Mouse (Mus musculus) hindbrain, embryonic 15.5 days (tissue): Measurements from ENCODE around the gene Dock8. TPM values are rescaled to one million over a fixed set of nuclear protein-coding genes. Genes with fewer than 3 reads are reported as not detected.

Source experiments
- ATAC-seq: fragments of 200-750 bp; cut with Nextera tagmentation; 2 replicates; pipeline ENCODE4 v1.8.0; 2017; ENCODE audit warnings: low read depth, moderate number of reproducible peaks, moderate TSS enrichment; ENCODE audit not compliant: low FRiP score
- H3K27ac ChIP-seq: fragments of 300-500 bp; sonication (generic); replicated peaks from 2 replicates; pipeline ENCODE4 v1.5.1; 2015; ENCODE audit warnings: mild to moderate bottlenecking, inconsistent platforms
- H3K27me3 ChIP-seq: fragments of 300-500 bp; sonication (generic); 2 replicates; pipeline ENCODE4 v1.6.1; 2015; ENCODE audit warnings: control low read depth, inconsistent platforms
- H3K36me3 ChIP-seq: fragments of 300-500 bp; sonication (generic); 2 replicates; pipeline ENCODE4 v1.6.1; 2015; ENCODE audit warnings: control low read depth, inconsistent platforms
- H3K4me1 ChIP-seq: fragments of 300-500 bp; sonication (generic); replicated peaks from 2 replicates; pipeline ENCODE4 v1.6.1; 2015; ENCODE audit warnings: control low read depth, inconsistent platforms
- H3K4me2 ChIP-seq: fragments of 300-500 bp; sonication (generic); 2 replicates; pipeline ENCODE4 v1.6.1; 2015; ENCODE audit warnings: moderate library complexity, mild to moderate bottlenecking, inconsistent platforms
- H3K4me3 ChIP-seq: fragments of 300-500 bp; sonication (generic); 2 replicates; pipeline ENCODE4 v1.5.1; 2015; ENCODE audit warnings: mild to moderate bottlenecking, inconsistent platforms
- H3K9ac ChIP-seq: fragments of 300-500 bp; sonication (generic); 2 replicates; pipeline ENCODE4 v1.6.1; 2015; ENCODE audit warnings: inconsistent platforms
- H3K9me3 ChIP-seq: fragments of 300-500 bp; sonication (generic); 2 replicates; pipeline ENCODE4 v1.6.1; 2016; ENCODE audit warnings: control low read depth, inconsistent platforms
- WGBS: fragments of 180-500 bp; shearing (Covaris S2); methylation state at CpG from one replicate; pipeline ENCODE4 v1.1.7; 2015; 5-methylcytosine and 5-hydroxymethylcytosine counted together
- polyA plus RNA-seq: library from polyadenylated mRNA; unstranded; fragments of >200 nt; fragmentation: Nextera tagmentation; extraction: Ambion mirVana; gene quantifications from 2 replicates; pipeline ENCODE4 v1.2.1, GENCODE M21; 2015

Gene Dock8
- polyA plus RNA-seq, 1 experiment from 2014 or later = 0.88 TPM

DNA sequence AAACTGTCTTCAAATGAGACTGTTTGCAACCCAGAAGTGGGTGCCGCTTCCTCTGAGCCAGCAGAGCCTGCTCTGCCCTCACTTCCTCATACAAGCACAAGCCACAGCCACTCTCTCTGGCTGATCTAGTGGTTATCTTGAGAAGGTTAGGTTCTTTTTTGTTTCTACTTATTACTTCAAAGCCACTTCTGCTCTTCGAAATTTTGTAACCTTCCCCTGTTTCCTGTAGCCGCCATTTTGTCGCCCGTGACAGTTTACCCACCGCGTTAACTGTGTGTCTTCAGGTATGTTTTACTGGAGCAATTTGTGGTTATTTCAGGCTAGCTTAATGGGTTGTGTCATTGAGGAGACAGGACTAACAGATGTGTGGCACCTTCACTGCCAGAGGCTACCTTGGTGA, 53.0 kb downstream of the Dock8 start:
- Histone ChIP-seq H3K9ac (no peak overlapping the region), H3K4me2 (no peak overlapping the region), H3K27me3 (no peaks in the 10 kb centered on the region), H3K36me3 (no peaks in the 10 kb centered on the region), H3K4me3 (no peak overlapping the region), H3K27ac (no peak overlapping the region), H3K9me3 (no peaks in the 10 kb centered on the region), H3K4me1 (no peaks in the 10 kb centered on the region)
- ATAC-seq = no peak
- 97% methylated on average over 7 of the region's 7 CpGs for WGBS

DNA sequence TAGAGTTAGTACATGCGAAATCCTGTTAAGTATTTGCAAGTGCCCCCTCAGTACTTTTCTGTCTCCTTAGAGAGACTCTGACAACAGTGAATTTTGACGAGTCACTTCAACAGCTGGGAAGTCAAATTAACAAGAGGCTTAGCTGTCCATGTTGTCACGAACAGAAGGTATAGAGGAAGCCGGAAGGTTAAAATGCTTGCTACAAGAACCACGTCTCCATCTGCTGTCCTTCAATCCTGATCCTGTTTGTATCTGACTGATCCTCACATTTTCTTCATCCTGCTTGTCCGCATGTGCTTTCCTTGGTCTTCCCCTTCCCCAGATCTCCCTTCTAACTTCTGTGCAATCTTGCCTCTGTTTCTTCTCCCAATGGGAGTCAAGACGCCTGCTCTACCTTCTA, 53.8 kb downstream of the Dock8 start:
- no peaks in the 10 kb centered on the region for H3K27me3 ChIP-seq
- no peak overlapping the region for H3K4me2 ChIP-seq
- no peaks in the 10 kb centered on the region for H3K4me1 ChIP-seq
- H3K9me3 ChIP-seq = no peaks in the 10 kb centered on the region
- WGBS = 87% methylated on average over 7 of the region's 7 CpGs
- H3K9ac ChIP-seq = no peak overlapping the region
- no peak overlapping the region for H3K4me3 ChIP-seq
- no peak overlapping the region for H3K27ac ChIP-seq
- H3K36me3 ChIP-seq = no peaks in the 10 kb centered on the region
- no peak for ATAC-seq

DNA sequence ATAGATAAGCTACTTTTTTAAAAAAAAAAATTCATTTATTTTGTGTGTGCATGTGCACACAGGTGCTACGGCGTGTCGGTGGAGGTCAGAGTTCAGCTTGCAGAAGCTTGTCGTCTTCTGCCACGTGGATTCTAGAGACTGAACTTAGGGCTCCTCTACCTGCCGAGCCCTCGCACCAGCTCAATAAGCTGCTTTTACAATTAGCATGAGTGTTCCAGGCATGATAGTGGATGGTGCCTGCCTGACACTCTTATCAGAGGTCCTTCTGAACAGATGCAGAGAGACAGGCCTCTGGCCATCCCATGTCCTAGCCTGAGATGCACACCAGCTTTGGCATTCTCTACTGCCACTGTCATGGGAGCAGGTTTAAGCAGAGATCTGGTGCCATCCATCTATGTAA, 55.7 kb downstream of the Dock8 start:
- H3K4me3 ChIP-seq = no peak overlapping the region
- H3K36me3 ChIP-seq = no peaks in the 10 kb centered on the region
- H3K4me2 ChIP-seq = no peak overlapping the region
- ATAC-seq = no peak
- H3K4me1 ChIP-seq = 0 out of 2 replicates have a peak, but pooled peaks cover under 1% of the 10 kb centered on the region
- no peaks in the 10 kb centered on the region for H3K9me3 ChIP-seq
- no peak overlapping the region for H3K9ac ChIP-seq
- no peaks in the 10 kb centered on the region for H3K27me3 ChIP-seq
- H3K27ac ChIP-seq = no peak overlapping the region
- 94% methylated on average over 7 of the region's 7 CpGs for WGBS

DNA sequence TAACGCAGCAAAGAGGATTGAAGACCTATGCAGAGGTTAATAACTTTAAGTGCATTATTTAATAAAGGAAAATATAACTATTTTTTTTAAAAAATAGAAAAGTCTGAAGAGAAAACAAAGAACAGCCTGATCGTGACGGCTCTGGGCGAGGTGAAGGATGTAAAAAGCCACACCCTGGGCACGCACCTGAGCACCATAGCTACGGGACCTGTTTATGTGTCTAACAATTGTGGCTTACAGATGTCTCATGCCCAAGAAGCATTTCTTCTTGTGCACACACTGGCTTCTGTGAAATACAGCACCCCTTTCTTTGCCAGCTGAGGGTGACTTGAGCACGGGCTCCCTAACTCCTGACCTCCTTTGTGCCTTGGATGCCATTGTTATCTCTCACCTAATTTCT, 56.2 kb downstream of the Dock8 start:
- H3K9ac ChIP-seq = no peak overlapping the region
- WGBS = 93% methylated on average over 7 of the region's 7 CpGs
- peaks cover 5% of the 10 kb centered on the region for H3K4me1 ChIP-seq
- no peak overlapping the region for H3K4me2 ChIP-seq
- no peak overlapping the region for H3K27ac ChIP-seq
- no peak overlapping the region for H3K4me3 ChIP-seq
- no peak for ATAC-seq
- H3K27me3 ChIP-seq = no peaks in the 10 kb centered on the region
- H3K36me3 ChIP-seq = no peaks in the 10 kb centered on the region
- H3K9me3 ChIP-seq = no peaks in the 10 kb centered on the region

DNA sequence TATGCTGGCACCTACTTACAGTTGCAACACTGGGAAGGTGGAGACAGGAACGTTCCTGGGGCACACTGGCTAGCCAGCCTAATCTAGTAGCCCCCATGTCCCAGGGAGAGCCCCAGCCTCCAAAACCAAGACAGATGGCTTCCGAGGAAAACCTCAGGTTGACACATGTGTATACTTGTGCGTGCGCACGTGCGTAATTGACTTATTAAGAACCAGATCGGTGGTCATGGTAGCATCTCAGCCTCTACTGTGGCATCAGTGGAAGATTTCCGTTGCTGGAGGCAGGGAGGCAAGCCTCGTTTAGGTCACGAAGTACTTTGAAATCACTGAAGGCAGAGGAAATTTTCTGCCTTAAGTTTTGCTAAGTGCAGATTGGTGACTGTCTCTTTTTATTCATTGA, 56.9 kb downstream of the Dock8 start:
- Histone ChIP-seq H3K27me3 (no peaks in the 10 kb centered on the region), H3K9ac (no peak overlapping the region), H3K9me3 (no peaks in the 10 kb centered on the region), H3K4me1 (peaks cover 12% of the 10 kb centered on the region), H3K36me3 (no peaks in the 10 kb centered on the region), H3K4me3 (no peak overlapping the region), H3K27ac (no peak overlapping the region), H3K4me2 (no peak overlapping the region)
- 90% methylated on average over 10 of the region's 10 CpGs for WGBS
- ATAC-seq = no peak

DNA sequence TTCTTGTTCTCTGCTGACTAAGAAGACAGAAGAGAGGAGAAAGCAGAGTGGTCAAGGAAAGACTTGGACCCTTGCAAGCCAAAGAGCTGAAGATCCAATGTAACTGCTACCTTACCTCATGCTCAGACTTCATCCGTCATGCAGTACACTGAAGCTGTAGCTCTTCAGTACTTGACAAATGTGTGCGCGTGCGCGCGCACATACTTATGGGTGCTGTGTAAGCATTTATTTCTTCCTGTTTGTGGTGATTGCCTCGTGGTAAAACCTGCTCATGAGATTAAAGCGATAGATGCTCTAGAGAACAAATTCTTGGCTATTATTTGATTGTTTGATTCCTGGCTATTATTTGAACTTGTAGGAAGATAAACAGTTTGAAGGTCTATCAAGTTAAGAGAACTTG, 58.5 kb downstream of the Dock8 start:
- Histone ChIP-seq H3K4me1 (peaks cover 13% of the 10 kb centered on the region), H3K4me2 (no peak overlapping the region), H3K36me3 (no peaks in the 10 kb centered on the region), H3K4me3 (no peak overlapping the region), H3K27me3 (no peaks in the 10 kb centered on the region), H3K9me3 (no peaks in the 10 kb centered on the region), H3K27ac (no peak overlapping the region), H3K9ac (no peak overlapping the region)
- 90% methylated on average over 8 of the region's 8 CpGs for WGBS
- no peak for ATAC-seq

DNA sequence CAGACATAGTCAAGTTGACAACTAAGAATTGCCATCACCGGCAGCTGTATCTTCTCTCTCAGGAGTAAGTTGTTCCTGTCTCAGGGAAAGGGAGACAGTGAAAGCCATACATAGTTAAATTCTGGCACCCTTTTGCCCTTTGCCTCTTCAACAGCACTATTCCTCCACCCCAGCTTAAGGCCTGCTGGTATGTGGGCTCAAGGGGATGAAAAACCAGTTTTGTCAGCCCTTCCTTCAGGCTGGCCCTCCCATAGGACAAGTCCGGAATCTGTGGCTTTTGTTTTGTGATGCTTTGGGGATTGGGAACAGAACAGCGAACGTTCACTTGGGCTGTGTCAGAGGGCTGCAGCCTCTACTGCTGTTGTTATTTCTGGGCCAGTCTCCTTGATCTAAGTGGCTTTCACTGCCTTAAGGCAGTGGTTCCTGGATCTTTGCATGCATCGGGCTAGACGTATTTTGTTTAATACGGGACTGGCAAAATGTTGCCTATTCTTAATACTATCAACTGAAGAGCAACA, 60.6 kb downstream of the Dock8 start:
- no peaks in the 10 kb centered on the region for H3K36me3 ChIP-seq
- H3K4me1 ChIP-seq = peaks cover 13% of the 10 kb centered on the region
- ATAC-seq = no peak
- peak overlapping the region; percentile 37 for H3K4me2 ChIP-seq
- H3K9ac ChIP-seq = no peak overlapping the region
- H3K27me3 ChIP-seq = no peaks in the 10 kb centered on the region
- H3K4me3 ChIP-seq = no peak overlapping the region
- peak overlapping the region; percentile 39 for H3K27ac ChIP-seq
- 59% methylated on average over 7 of the region's 7 CpGs for WGBS
- no peaks in the 10 kb centered on the region for H3K9me3 ChIP-seq

DNA sequence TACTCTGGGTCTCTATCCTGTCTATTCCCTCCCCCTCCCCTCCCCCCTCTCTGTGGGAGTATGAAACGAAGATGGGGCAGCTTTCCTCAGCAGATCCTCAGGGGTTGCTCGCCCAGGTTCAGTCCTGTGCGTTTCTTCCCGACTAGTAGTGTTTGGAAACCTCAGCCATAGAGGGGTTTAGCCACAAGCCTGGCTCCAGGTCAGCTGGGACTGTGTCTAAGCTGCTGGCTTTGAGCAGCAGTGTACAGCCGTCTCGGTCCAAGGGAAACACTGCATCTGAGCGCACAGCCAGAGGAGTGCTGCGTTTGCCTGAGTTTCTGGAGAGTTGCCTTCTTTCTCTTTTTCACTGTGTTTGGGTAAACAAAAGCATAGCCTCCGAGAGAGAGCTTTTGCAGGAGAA, 61.0 kb downstream of the Dock8 start:
- Histone ChIP-seq H3K27me3 (no peaks in the 10 kb centered on the region), H3K27ac (peak overlapping the region; percentile 39), H3K36me3 (no peaks in the 10 kb centered on the region), H3K4me3 (no peak overlapping the region), H3K4me2 (peak overlapping the region; percentile 37), H3K9me3 (no peaks in the 10 kb centered on the region), H3K4me1 (peaks cover 13% of the 10 kb centered on the region), H3K9ac (no peak overlapping the region)
- ATAC-seq = peak; percentile 82; the same call in 1 of the 2 replicates
- WGBS = 29% methylated on average over 9 of the region's 9 CpGs

DNA sequence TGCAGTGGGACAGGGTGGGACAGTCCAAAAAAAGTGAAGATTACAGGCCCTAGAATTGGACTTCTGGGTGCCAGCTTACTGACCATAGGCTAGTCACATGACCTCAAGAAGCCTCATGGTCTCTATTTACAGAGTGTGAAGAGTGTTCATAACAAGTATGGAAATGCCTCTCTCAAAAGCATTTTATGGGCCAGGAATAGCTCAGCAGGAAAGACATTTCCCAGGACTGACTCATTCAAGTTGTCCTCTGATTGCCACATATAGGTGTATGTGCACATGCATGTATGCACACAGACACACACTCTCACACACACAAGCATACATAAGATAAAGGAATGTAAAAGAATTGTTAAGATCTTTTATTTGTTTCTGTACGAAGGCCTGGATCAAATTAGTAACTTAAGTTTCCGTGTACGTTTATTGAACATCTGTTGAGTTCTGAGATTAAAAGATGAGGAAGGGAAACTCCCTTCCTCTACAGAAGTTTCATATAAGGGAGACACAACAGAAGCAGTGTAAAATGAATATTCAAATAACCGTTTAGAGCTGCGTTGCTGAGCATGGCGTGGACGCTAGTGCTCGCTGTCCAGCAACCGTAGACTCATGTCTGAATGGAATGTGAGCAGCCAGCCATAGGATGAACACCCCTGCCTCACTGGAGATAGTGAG, 63.0 kb downstream of the Dock8 start:
- no peak overlapping the region for H3K27ac ChIP-seq
- H3K4me1 ChIP-seq = peaks cover 13% of the 10 kb centered on the region
- H3K9me3 ChIP-seq = no peaks in the 10 kb centered on the region
- no peaks in the 10 kb centered on the region for H3K36me3 ChIP-seq
- 92% methylated on average over 9 of the region's 9 CpGs for WGBS
- ATAC-seq = no peak
- no peak overlapping the region for H3K4me3 ChIP-seq
- no peak overlapping the region for H3K4me2 ChIP-seq
- H3K9ac ChIP-seq = no peak overlapping the region
- H3K27me3 ChIP-seq = no peaks in the 10 kb centered on the region

DNA sequence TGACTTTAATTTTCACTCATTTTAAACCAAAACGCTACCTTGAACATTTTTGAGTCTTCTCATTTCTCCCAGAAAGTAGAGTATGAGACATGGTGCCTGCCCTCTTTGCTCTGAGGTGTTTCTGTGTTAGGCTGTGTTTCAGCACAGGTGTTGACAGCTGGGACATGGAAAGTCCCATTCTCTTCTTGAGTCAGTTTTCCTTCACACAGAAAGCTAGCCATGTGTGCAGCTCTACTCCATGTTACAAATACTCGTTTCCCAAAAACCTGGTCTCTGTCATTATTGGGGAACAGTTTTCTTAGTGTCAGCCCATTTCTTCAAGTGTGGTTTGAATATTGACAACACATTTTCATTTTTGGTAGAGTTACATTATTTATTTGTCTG, 63.5 kb downstream of the Dock8 start:
- Histone ChIP-seq H3K27ac (no peak overlapping the region), H3K4me3 (no peak overlapping the region), H3K4me2 (no peak overlapping the region), H3K27me3 (no peaks in the 10 kb centered on the region), H3K9ac (no peak overlapping the region), H3K36me3 (no peaks in the 10 kb centered on the region), H3K4me1 (peaks cover 13% of the 10 kb centered on the region), H3K9me3 (no peaks in the 10 kb centered on the region)
- 88% methylated on average over 2 of the region's 2 CpGs for WGBS
- no peak for ATAC-seq

DNA sequence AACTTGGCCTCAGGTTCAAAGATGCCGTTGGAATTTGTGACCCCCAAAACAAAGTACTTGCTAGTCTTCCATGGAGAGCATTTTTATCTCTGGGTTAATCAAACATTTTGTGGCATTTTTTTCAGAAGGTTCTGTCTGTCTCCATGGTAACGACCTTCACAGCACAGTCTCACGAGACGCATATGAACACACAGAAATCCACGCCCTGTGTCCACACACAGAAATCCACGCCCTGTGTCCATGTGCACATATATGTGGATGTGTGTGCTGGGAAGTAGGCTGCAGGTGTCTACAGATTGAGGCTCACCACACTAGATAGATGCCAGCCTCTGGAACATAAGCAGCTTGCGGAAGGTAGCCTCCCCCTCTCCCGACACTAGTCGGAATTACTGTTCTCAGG, 66.9 kb downstream of the Dock8 start:
- H3K9ac ChIP-seq = no peak overlapping the region
- H3K4me1 ChIP-seq = peaks cover under 1% of the 10 kb centered on the region; the same call in 1 of the 2 replicates
- no peak for ATAC-seq
- H3K4me2 ChIP-seq = no peak overlapping the region
- 56% methylated on average over 9 of the region's 9 CpGs for WGBS
- no peaks in the 10 kb centered on the region for H3K27me3 ChIP-seq
- H3K4me3 ChIP-seq = no peak overlapping the region
- H3K9me3 ChIP-seq = no peaks in the 10 kb centered on the region
- H3K36me3 ChIP-seq = no peaks in the 10 kb centered on the region
- no peak overlapping the region for H3K27ac ChIP-seq

DNA sequence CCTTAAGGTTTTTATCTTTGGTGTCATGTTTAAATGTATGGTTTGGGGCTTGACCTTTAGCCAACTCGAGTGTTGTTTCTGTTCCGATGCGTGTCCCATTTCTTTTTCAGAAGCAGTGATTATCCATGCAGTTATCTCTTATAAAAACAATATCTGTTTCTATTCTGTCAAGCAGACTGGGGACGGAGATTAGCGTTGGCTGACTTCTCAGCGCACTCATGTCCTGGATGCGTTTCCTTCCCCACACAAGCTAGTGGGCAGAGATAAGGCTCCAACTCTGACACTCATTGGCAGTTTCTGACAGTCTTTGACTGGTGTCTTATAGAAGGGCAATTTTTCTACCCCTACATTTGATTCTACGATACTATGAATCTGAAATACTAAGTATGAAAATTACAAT, 69.2 kb downstream of the Dock8 start:
- H3K4me3 ChIP-seq = no peak overlapping the region
- no peak overlapping the region for H3K4me2 ChIP-seq
- no peaks in the 10 kb centered on the region for H3K27me3 ChIP-seq
- H3K9ac ChIP-seq = no peak overlapping the region
- H3K27ac ChIP-seq = no peak overlapping the region
- H3K9me3 ChIP-seq = no peaks in the 10 kb centered on the region
- H3K4me1 ChIP-seq = no peaks in the 10 kb centered on the region
- 86% methylated on average over 8 of the region's 8 CpGs for WGBS
- no peaks in the 10 kb centered on the region for H3K36me3 ChIP-seq
- no peak for ATAC-seq

DNA sequence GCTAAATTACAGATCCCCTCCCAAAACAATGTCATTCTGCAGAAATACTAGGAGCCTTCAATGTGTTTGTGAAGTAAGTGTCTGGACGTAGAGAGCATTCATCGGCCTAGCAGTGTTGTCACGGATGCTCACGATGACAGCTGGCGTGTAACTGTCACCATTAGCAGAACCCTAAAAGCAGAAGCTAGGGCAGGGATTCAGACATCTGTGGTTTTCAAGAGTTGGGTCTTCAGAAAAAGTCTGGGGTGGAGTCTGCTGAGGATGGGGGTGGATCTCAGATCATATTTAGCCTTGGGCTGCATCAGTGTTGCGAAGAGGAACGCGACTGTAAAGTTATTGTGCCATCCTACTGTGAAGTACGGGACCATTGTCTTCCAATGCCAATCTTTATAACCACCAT, 73.2 kb downstream of the Dock8 start:
- Histone ChIP-seq H3K4me3 (no peak overlapping the region), H3K27me3 (no peaks in the 10 kb centered on the region), H3K9ac (no peak overlapping the region), H3K9me3 (no peaks in the 10 kb centered on the region), H3K36me3 (no peaks in the 10 kb centered on the region), H3K4me2 (no peak overlapping the region), H3K27ac (no peak overlapping the region), H3K4me1 (no peaks in the 10 kb centered on the region)
- WGBS = 94% methylated on average over 9 of the region's 9 CpGs
- no peak for ATAC-seq
